Mouse (Mus musculus) G1E (cell line): ENCODE results near the gene Trim59.

Source experiments
- CTCF ChIP-seq: IDR thresholded peaks from 2 replicates; pipeline ENCODE4 v1.5.1; 2012; ENCODE audit warnings: low read depth, low read length, inconsistent platforms, mixed read lengths
- GATA1 ChIP-seq: IDR thresholded peaks from 2 replicates; pipeline ENCODE4 v1.6.1; 2012; ENCODE audit warnings: borderline replicate concordance, low read length, inconsistent platforms, mixed read lengths
- GATA2 ChIP-seq: IDR thresholded peaks from 2 replicates; pipeline ENCODE4 v1.6.1; 2012; ENCODE audit warnings: low read depth, low read length, inconsistent platforms, borderline replicate concordance

- TF ChIP-seq CTCF: no peak
- TF ChIP-seq GATA2: no peak
- TF ChIP-seq GATA1: no peak
Measured at GRCm38 (mm10) chr3:69004055-69004436, 40.5 kb downstream of the Trim59 start.
